Mouse (Mus musculus) liver, postnatal 0 days (tissue): ENCODE measurements around the gene Fam169b.

Experiments
- CTCF ChIP-seq: sonication (generic); IDR thresholded peaks from 2 replicates; pipeline ENCODE4 v1.5.1; 2016; ENCODE audit warnings: antibody characterized with exemption, low read depth
- EP300 ChIP-seq: IDR thresholded peaks from 2 replicates; pipeline ENCODE4 v1.6.1; 2016; ENCODE audit warnings: antibody characterized with exemption, low read depth, mild to moderate bottlenecking

DNA sequence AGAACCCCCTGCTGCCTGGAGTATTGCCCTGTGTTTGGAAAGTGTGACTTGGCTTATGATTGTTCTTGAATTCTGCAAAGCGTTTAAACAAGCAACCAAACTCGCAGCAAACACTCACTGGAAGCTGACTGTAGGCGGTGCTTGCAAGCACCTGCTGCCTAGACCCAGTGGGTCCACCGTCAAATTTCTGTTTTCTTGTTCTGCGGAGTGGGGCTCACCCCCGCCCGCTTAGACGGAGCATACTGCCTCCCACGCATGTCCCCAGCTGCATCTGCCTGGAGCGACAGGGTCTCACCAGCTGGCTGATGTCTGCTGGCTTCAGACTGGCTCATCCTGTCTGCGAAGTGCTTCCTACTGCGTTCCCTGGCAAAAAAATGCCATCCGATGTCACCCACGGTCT, 9.1 kb upstream of the Fam169b start:
- no peak for TF ChIP-seq EP300
- TF ChIP-seq CTCF: no peak
